Mouse (Mus musculus) cerebellum, adult 2 months (tissue): Measurements from ENCODE around the gene Sytl3.
"Not testable (repeated sequence)": the region's sequence is repeated elsewhere in the genome, so short reads cannot be mapped to it uniquely, and the experiment has no call there.

Experiments
- CTCF ChIP-seq: fragments of 200-500 bp; IDR thresholded peaks from 2 replicates; pipeline ENCODE4 v1.5.1; 2011; ENCODE audit warnings: low read depth, mild to moderate bottlenecking, control low read depth, low read length, moderate library complexity, borderline replicate concordance; ENCODE audit not compliant: insufficient read depth
- POLR2A ChIP-seq: fragments of 200-500 bp; IDR thresholded peaks from 2 replicates; pipeline ENCODE4 v1.6.1; 2011; ENCODE audit warnings: low read length, control low read depth, borderline replicate concordance; ENCODE audit not compliant: insufficient read depth

GRCm38 (mm10) chr17:6647452-6647851 is 11.4 kb upstream of the Sytl3 start:
- not testable (repeated sequence) for TF ChIP-seq CTCF, POLR2A
